Mouse (Mus musculus) heart, embryonic 14.5 days (tissue): ENCODE results near the gene Dnajb11. TPM values are rescaled to one million over a fixed set of nuclear protein-coding genes. Genes with fewer than 3 reads are reported as not detected.

Source experiments
- ATAC-seq: fragments of 200-750 bp; cut with Nextera tagmentation; 2 replicates; pipeline ENCODE4 v1.8.0; 2017; ENCODE audit warnings: low read depth, moderate TSS enrichment; ENCODE audit not compliant: insufficient number of reproducible peaks, insufficient read depth, low FRiP score
- H3K27ac ChIP-seq, 2 experiments: fragments of 200-500 bp in 1 of 2; fragments of 300-500 bp in 1 of 2; sonication (generic) in 1 of 2; replicated peaks in 1 of 2; 2 replicates each; pipeline ENCODE4 v1.5.1; 2012 to 2014; ENCODE audit warnings: low read depth in 2 of 2, low read length in 2 of 2, control low read depth in 1 of 2, mild to moderate bottlenecking in 1 of 2, mixed read lengths in 1 of 2; ENCODE audit not compliant: control insufficient read depth in 1 of 2, insufficient read depth in 1 of 2
- H3K27me3 ChIP-seq: fragments of 300-500 bp; sonication (generic); 2 replicates; pipeline ENCODE4 v1.6.1; 2014; ENCODE audit warnings: mild to moderate bottlenecking, low read length, control low read depth; ENCODE audit not compliant: control insufficient read depth, insufficient read depth
- H3K36me3 ChIP-seq: fragments of 300-500 bp; sonication (generic); 2 replicates; pipeline ENCODE4 v1.6.1; 2014; ENCODE audit warnings: mild to moderate bottlenecking, control low read depth, low read length, mixed read lengths; ENCODE audit not compliant: control insufficient read depth, insufficient read depth
- H3K4me1 ChIP-seq, 2 experiments: fragments of 200-500 bp in 1 of 2; fragments of 300-500 bp in 1 of 2; sonication (generic) in 1 of 2; 2 replicates each; pipeline ENCODE4 v1.6.1; 2012 to 2014; ENCODE audit warnings: low read length in 2 of 2, control low read depth in 1 of 2, mixed read lengths in 1 of 2; ENCODE audit not compliant: control insufficient read depth in 2 of 2, insufficient read depth in 2 of 2
- H3K4me2 ChIP-seq: fragments of 300-500 bp; sonication (generic); 2 replicates; pipeline ENCODE4 v1.6.1; 2014; ENCODE audit warnings: mild to moderate bottlenecking, low read length
- H3K4me3 ChIP-seq, 2 experiments: fragments of 200-500 bp in 1 of 2; fragments of 300-500 bp in 1 of 2; sonication (generic) in 1 of 2; 2 replicates each; pipeline ENCODE4 v1.5.1; 2012 to 2014; ENCODE audit warnings: low read length in 2 of 2, mild to moderate bottlenecking in 2 of 2, control low read depth in 1 of 2, low read depth in 1 of 2, moderate library complexity in 1 of 2; ENCODE audit not compliant: control insufficient read depth in 1 of 2, insufficient read depth in 1 of 2
- H3K9ac ChIP-seq: fragments of 300-500 bp; sonication (generic); 2 replicates; pipeline ENCODE4 v1.6.1; 2014; ENCODE audit warnings: mild to moderate bottlenecking, low read length
- H3K9me3 ChIP-seq: fragments of 300-500 bp; sonication (generic); 2 replicates; pipeline ENCODE4 v1.6.1; 2016; ENCODE audit warnings: low read length, control low read depth; ENCODE audit not compliant: control insufficient read depth
- WGBS: fragments of 180-500 bp; shearing (Covaris S2); extraction: QIAGEN DNeasy Blood & Tissue Kit; methylation state at CpG from one replicate; pipeline ENCODE4 v1.1.7; 2014; 5-methylcytosine and 5-hydroxymethylcytosine counted together
- polyA plus RNA-seq: library from polyadenylated mRNA; unstranded; fragments of >200 nt; fragmentation: Nextera tagmentation; extraction: Ambion mirVana; gene quantifications from 2 replicates; pipeline ENCODE4 v1.2.1, GENCODE M21; 2014

Gene Dnajb11
- polyA plus RNA-seq, 1 experiment from 2014 or later, result 86.4 TPM

- Histone ChIP-seq H3K9ac (no peak overlapping the region), H3K36me3 (no peaks in the 10 kb centered on the region), H3K27ac (no peak overlapping the region), H3K9me3 (no peaks in the 10 kb centered on the region), H3K4me3 (no peak overlapping the region), H3K4me1 (no peaks in the 10 kb centered on the region), H3K4me2 (no peak overlapping the region), H3K27me3 (no peaks in the 10 kb centered on the region)
- 61% methylated on average over 2 of the region's 2 CpGs for WGBS
- no peak for ATAC-seq
Measured at GRCm38 (mm10) chr16:22896618-22897017, 39.0 kb downstream of the Dnajb11 start.

- H3K4me1 ChIP-seq, result no peaks in the 10 kb centered on the region
- H3K27ac ChIP-seq, result no peak overlapping the region
- no peak overlapping the region for H3K9ac ChIP-seq
- no peaks in the 10 kb centered on the region for H3K36me3 ChIP-seq
- no peaks in the 10 kb centered on the region for H3K9me3 ChIP-seq
- WGBS, result 58% methylated on average over 5 of the region's 5 CpGs
- no peaks in the 10 kb centered on the region for H3K27me3 ChIP-seq
- ATAC-seq, result no peak
- no peak overlapping the region for H3K4me2 ChIP-seq
- H3K4me3 ChIP-seq, result no peak overlapping the region
Measured at GRCm38 (mm10) chr16:22899346-22899745, 41.7 kb downstream of the Dnajb11 start.

DNA sequence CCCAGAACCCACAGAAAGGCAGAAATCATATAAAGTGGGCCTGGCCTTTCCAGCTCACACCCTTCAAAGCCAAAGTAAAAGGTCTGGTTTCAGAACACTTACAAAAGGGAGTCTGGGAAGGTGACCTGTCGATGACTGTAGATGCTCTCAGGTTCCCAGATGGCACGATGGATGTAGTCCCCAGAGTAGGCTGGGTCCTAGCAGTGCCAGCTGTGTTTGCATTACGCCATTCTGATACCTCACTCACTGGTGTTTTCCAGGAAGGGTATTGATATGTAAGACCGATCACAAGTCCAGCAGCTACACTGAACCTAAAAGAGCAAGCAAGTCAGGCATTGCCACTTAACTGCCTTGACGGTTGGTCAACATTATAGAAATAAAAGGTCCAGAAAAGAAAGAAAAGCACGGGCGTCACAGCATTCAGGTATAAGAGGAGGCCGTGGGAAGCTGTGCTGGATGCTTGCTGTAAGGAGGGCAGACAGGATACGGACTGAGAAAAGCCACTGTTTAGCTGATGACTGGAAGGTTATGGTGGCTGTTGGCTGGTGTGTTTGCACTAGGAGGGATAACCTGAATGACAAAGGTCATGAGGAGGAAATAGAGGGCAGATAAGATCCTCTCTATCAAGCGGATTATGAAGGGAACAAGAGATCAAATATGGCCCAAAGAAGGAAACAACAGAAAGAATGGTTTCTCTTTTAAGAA lies 42.4 kb downstream of the Dnajb11 start:
- Histone ChIP-seq H3K9ac (no peak overlapping the region), H3K27me3 (no peaks in the 10 kb centered on the region), H3K4me1 (no peaks in the 10 kb centered on the region), H3K27ac (no peak overlapping the region), H3K36me3 (no peaks in the 10 kb centered on the region), H3K4me3 (no peak overlapping the region), H3K4me2 (no peak overlapping the region), H3K9me3 (no peaks in the 10 kb centered on the region)
- ATAC-seq, result no peak
- WGBS, result 77% methylated on average over 10 of the region's 10 CpGs

GRCm38 (mm10) chr16:22901326-22901725 lies 43.7 kb downstream of the Dnajb11 start:
- Histone ChIP-seq H3K4me2 (no peak overlapping the region), H3K27ac (no peak overlapping the region), H3K36me3 (no peaks in the 10 kb centered on the region), H3K4me3 (no peak overlapping the region), H3K9ac (no peak overlapping the region), H3K27me3 (no peaks in the 10 kb centered on the region), H3K9me3 (no peaks in the 10 kb centered on the region), H3K4me1 (no peaks in the 10 kb centered on the region)
- WGBS, result 75% methylated on average over 3 of the region's 3 CpGs
- no peak for ATAC-seq

DNA sequence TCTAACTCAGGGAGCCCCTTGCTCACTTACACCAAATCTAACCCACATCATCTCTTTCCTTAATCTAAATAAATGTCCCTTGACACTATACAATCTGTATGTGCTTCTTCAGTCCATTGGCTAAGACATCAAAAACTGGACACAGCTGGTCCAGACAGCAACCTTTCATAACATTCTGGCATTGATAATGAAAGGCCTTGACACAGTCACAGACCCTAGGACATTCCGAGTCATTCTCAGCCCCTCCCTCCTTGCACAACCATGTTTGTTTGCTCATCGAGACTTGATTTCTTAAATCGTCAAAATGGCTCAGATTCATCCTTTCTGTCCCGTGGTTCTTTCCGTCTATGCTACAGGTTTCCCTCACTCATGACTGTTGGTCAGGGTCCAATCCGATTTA lies 51.6 kb downstream of the Dnajb11 start:
- Histone ChIP-seq H3K4me1 (peaks cover 0 to 2% of the 10 kb centered on the region in 2 experiments; a peak in 1 of 4 replicates), H3K9me3 (no peaks in the 10 kb centered on the region), H3K36me3 (no peaks in the 10 kb centered on the region), H3K9ac (no peak overlapping the region), H3K4me3 (no peak overlapping the region), H3K4me2 (no peak overlapping the region), H3K27ac (no peak overlapping the region), H3K27me3 (no peaks in the 10 kb centered on the region)
- no peak for ATAC-seq
- 84% methylated on average over 6 of the region's 6 CpGs for WGBS

GRCm38 (mm10) chr16:22911986-22912385 lies 54.3 kb downstream of the Dnajb11 start:
- H3K9me3 ChIP-seq, result no peaks in the 10 kb centered on the region
- H3K9ac ChIP-seq, result no peak overlapping the region
- H3K36me3 ChIP-seq, result no peaks in the 10 kb centered on the region
- no peak overlapping the region for H3K4me3 ChIP-seq
- H3K27ac ChIP-seq, result no peak overlapping the region
- no peak overlapping the region for H3K4me2 ChIP-seq
- peaks cover 0 to 2% of the 10 kb centered on the region in 2 experiments; a peak in 1 of 4 replicates for H3K4me1 ChIP-seq
- ATAC-seq, result no peak
- no peaks in the 10 kb centered on the region for H3K27me3 ChIP-seq
- 75% methylated on average over 3 of the region's 3 CpGs for WGBS

DNA sequence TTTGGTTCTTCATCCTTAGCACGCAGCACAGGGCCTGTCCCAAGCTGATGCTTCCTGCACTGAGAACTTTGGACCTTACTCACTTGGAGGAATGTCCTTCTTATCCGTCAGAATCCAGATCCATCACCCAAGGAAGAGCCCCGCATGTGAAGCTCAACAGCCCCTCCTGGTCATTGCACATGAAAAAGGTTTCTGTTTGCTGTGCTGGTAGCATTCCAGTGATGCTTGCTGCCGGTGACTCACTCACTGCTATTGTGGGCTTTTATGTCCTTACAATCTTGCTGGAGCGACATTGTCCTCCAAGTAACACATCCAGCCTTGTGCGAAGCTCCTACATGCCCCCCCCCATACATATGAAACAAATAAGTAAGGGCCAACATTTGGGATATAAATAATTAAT lies 55.2 kb downstream of the Dnajb11 start:
- Histone ChIP-seq H3K27me3 (no peaks in the 10 kb centered on the region), H3K27ac (no peak overlapping the region), H3K4me1 (peaks cover 0 to 2% of the 10 kb centered on the region in 2 experiments; a peak in 1 of 4 replicates), H3K9me3 (no peaks in the 10 kb centered on the region), H3K4me2 (no peak overlapping the region), H3K9ac (no peak overlapping the region), H3K4me3 (no peak overlapping the region), H3K36me3 (no peaks in the 10 kb centered on the region)
- 57% methylated on average over 6 of the region's 6 CpGs for WGBS
- ATAC-seq, result no peak

GRCm38 (mm10) chr16:22914276-22914675 lies 56.6 kb downstream of the Dnajb11 start:
- Histone ChIP-seq H3K4me2 (no peak overlapping the region), H3K36me3 (no peaks in the 10 kb centered on the region), H3K4me3 (no peak overlapping the region), H3K9me3 (no peaks in the 10 kb centered on the region), H3K27ac (no peak overlapping the region), H3K9ac (no peak overlapping the region), H3K4me1 (peaks cover 0 to 2% of the 10 kb centered on the region in 2 experiments; a peak in 1 of 4 replicates), H3K27me3 (no peaks in the 10 kb centered on the region)
- ATAC-seq, result no peak
